Mouse (Mus musculus) adrenal gland, adult 10 weeks (tissue): ENCODE results near the gene Phpt1. TPM values are rescaled to one million over a fixed set of nuclear protein-coding genes. Genes with fewer than 3 reads are reported as not detected.

Source experiments
- polyA plus RNA-seq: library from polyadenylated mRNA; stranded (reverse); fragments of 350-450 nt; fragmentation: Illumina TruSeq; extraction: RNeasy Lipid Tissue Mini Kit (QIAGEN cat#74804); gene quantifications from one replicate; pipeline ENCODE4 v1.2.3, GENCODE M21; 2014; ENCODE audit warnings: low read depth, low replicate concordance

Gene Phpt1
- not detected for polyA plus RNA-seq

DNA sequence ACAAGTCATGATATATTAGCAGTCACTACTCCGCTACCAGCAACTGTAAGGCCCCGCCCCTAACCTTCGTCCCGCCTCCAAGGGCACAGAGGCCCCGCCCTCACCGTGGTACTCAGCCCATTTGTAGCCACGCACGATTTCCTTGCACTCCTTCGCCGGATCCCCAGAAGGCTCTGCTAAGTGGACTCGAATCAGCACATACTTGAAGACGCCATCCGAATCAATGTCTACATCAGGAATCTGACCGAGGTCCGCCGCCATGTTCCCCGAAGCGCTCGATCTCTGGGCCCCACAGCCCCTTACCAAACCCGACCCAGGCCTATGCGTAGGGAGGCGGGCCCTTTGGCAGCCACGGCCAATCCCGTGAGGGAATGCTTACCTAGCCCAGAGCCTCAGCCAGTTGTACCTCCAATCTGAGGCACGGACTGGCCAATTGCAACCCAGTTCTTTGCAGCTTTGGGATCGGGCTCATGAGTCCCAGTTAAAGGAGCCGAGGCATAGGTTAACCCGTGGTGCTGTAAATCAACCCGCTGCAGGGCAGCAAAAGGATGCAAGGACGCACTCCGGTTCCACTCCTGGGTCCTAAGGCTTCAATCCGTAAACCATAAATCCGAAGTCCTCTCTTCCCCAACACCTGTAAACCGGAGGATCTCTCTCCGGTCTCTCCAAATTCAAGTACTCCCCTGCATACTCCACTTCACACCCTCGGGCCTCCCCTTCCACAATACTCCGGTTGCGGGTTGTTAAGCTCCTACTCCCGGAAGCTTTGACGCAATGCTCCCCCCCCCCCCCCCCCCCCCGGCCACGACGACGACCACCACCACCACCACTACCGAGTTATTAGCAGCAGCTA lies at the start of gene Phpt1, which contains the start of gene Mamdc4:
Phpt1 (minus strand) TSS at position 646 of the 853 bp plus-strand sequence.
Mamdc4 (minus strand) TSS at position 267 of the 853 bp plus-strand sequence.

DNA sequence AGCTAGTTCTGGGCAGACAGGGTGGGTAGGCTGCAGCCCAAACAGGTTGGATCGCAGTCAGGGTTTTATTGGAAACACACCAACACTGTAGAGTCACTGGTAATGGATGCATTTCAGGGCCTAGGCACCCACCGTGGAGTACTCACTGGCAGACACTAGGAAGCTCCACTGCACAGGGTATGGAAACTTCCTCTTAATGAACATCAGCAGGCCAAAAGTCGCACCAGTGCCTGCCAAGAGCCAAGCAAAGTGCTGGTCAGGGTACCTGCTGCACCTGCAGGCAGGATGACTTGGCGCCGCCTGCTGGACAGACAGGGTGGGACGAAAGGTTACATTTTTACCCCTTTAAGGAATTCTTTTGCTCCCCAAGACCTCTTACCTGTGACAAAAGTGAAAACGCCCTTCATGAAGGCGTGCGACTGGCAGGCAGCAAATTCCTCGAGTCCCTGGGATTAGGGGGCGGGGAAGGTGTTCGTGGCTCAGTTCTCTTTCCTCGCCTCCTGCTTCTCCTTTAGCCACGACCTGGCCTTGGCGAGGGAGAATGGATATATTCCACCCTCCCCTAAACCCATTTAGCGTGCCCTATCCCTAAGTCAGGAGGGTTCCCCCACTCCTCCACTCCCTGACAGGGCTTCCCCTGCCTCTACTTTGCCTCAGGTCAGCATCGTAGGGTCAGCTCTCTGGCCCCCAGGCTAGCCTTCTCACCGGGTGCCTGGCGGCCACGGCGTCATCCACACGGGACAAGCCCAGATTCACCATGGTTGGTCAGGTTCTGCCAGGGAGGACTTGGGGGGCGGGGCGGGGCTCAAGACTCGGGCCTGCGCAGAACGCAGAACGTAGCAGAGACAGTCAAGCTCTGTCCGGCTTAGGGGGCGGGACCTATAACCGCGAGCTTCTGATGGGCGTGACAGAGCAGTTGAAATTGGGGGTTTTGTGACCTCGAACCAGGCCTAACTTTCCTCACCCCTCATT lies 46.5 kb upstream of the Phpt1 start, which contains the start of gene Tmem141:
Tmem141 (minus strand) TSS at position 777 of the 972 bp plus-strand sequence.

DNA sequence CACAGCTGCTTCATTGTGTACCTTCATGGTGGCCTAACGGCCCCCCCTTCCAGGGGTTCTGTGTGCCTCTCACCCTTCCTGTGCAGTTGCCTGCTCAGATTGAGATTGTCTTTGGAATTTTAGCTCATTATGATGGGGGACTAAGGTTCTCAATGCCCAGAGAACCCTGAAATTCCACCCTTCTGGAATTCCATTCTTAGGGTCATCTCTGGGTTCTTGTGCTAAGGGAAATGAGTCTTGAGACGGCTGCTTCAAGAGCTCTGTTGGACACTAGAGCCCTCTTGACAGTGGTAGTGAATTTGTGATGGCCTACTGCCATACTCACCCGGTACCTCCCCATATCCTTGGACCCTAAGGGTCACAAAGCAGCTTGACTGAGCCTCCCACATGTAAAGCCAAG lies 42.6 kb upstream of the Phpt1 start, which contains the start of gene Ccdc183:
Ccdc183 (minus strand) TSS at position 101 of the 400 bp plus-strand sequence.

DNA sequence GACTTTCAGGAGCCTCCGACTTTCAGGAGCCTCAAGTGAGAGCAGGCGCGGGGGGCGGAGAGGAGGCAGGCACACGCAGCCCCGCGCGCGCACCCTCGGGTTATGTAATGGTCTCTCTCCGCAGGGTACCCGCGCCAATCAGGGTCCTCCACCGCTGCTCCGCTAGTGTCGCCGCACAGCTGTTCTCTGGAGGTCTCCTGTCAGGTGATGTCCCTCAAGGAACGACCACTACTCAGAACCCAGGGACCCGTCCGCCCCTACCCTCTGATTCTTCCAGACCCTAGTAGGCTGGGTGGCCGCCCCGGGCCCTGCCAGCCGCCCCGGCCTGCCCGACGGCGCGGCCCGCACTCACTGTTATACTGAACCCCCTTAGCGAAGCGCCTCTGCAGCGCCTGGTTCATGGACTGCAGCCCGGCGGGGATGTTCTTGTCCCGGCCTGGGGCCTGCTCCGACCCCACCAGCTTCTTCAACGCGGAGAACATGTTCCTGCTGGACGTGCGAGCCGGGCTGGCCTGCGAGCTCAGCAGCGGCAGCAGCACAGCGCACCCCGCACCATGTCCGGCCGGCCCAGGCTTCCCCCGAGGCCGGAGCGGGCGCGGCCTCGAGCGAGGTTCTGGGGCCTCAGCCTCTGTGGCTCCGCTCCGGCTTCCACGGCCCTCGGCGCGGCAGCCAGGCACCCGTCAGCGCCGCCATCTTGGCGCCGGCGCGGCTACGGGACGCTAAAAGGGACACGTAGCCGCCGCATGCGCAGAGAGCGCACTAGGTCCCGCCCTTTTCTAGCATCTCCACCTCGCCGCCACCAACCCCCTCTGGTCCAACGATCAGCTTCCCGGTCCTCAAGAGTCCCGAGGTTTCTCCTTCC lies 33.0 kb upstream of the Phpt1 start, which contains the start of gene Rabl6:
Rabl6 (minus strand) TSS at position 761 of the 862 bp plus-strand sequence.

DNA sequence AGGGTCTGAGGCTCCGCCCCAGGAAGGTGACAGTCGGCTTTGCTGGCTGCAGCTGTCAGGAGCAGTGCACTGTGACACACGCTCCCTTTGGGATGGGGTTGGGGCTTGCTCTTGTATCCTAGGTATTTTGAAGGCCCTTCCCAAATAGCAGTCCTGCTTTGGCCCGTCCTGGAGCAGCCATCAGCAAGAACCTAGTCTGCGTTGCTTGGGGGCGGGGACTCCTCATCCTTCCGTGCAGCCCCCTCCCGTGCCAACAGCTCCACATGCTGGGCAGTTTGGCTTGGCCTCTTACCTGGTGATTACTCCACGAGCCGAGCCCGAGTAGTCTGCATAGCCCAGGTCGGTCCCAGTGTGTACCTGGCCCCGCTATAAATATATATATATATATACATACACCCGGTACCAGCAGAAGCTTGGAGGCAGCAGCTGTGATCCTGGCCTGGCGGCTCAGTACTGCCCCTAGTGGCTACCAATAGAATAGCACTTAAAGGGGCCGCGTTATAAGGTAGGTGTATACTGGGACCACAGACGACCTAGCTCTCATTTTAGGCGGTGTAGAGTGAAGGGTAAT lies 6.4 kb upstream of the Phpt1 start, which contains the start of gene Ajm1:
Ajm1 (minus strand) TSS at position 464 of the 571 bp plus-strand sequence.

DNA sequence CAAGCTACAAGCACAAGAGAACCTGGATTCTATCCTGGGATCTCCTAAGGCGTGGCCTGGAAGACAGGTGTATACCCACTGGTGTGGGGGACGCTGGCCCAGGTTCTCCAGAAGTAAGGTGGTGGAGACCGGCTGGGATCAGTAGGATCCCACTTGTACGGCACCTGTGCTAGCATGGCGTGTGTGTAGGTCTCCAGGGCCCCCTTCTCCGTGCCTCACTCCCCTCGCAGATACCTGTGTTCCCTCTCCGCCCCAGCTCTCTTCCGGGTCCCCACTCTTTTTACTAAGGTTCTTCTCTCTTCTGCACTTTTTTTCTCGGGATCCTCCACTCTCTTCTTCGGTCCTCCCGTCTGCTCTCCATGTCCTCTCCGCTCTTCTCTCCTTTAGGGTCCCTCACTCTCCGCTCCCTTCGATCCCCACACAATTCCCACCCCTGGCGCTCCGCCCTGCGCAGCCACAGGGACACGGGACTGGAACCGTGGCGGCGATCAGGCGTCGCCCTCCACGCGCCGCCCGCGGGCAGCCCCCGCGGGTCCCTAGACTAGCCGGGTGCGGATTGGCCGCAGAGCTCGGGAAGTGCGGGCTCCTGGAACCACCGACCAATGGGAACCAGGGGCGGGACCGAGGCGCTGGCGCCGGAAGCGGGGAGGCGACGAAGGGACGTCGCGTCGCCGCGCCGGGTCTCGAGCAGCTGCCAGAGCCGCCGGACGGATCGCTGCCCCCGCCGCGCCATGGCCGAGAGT lies 17.6 kb downstream of the Phpt1 start, which contains the start of gene Edf1:
Edf1 (plus strand) TSS at position 627 of the 743 bp plus-strand sequence.

DNA sequence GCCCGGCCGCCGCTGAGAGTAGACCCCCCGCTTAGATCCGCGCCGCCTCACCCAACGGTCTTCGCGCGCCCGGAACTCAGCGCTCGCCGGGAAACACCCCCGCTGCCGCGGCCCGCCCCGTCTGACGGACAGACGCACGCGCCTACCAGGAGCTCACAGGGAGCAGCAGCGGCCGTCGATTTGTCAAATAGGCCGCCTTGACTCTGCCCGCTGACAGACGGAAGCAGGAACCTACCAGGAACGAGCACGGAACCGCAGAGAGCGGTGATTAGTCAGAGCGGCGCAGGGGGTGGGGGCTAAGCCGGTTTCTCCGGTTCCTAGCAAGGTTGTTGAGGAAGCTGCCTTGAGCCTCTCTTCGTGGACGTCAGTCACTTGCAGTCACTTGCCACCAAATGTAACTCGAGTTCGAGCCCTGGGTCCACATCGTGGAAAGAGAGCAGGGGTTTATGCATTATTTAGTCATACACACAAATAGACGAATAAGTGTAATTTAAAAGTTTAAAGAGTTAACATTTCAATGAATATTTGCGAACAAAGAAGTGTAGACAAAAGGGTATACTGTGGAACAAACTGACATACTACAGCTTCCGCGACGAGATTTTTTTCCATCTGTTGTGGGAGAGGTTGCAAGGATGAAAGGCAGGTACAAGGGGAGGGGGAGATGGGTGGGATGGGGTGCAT lies 28.1 kb downstream of the Phpt1 start, which contains the start of gene Traf2:
Traf2 (minus strand) TSS at position 130 of the 681 bp plus-strand sequence.

Other genes starting within 250 kb of the Phpt1 start
- 23.9 TPM for gene Man1b1, start 242.9 kb downstream of the Phpt1 start, polyA plus RNA-seq
- gene Dpp7, start 218.9 kb downstream of the Phpt1 start, polyA plus RNA-seq = 15.1 TPM
- gene Uap1l1, start 209.5 kb downstream of the Phpt1 start, polyA plus RNA-seq = 0.41 TPM
- gene Sapcd2, start 202.9 kb downstream of the Phpt1 start, polyA plus RNA-seq = not detected
- 1.6 TPM for gene Entpd2, start 179.3 kb downstream of the Phpt1 start, polyA plus RNA-seq
- gene Npdc1, start 175.9 kb downstream of the Phpt1 start, polyA plus RNA-seq = 16.0 TPM
- gene Fut7, start 152.0 kb downstream of the Phpt1 start, polyA plus RNA-seq = not detected
- 1.9 TPM for gene Abca2, start 146.5 kb downstream of the Phpt1 start, polyA plus RNA-seq
- gene Clic3, start 118.4 kb downstream of the Phpt1 start, polyA plus RNA-seq = not detected
- gene Paxx, start 114.1 kb downstream of the Phpt1 start, polyA plus RNA-seq = 1.5 TPM
- not detected for gene Ptgds, start 105.2 kb downstream of the Phpt1 start, polyA plus RNA-seq
- gene Lcn12, start 81.3 kb downstream of the Phpt1 start, polyA plus RNA-seq = not detected
- gene Fbxw5, start 74.5 kb downstream of the Phpt1 start, polyA plus RNA-seq = 1.3 TPM
- gene C8g, start 73.5 kb downstream of the Phpt1 start, polyA plus RNA-seq = not detected
- 1.6 TPM for gene Traf2, start 28.3 kb downstream of the Phpt1 start, polyA plus RNA-seq
- gene Edf1, start 17.4 kb downstream of the Phpt1 start, polyA plus RNA-seq = 3.3 TPM
- gene Mamdc4, start 379 bp downstream of the Phpt1 start, polyA plus RNA-seq = 1.6 TPM
- not detected for gene Ajm1, start 6.5 kb upstream of the Phpt1 start, polyA plus RNA-seq
- 68.8 TPM for gene Rabl6, start 33.3 kb upstream of the Phpt1 start, polyA plus RNA-seq
- not detected for gene Ccdc183, start 42.5 kb upstream of the Phpt1 start, polyA plus RNA-seq
- 6.4 TPM for gene Tmem141, start 46.8 kb upstream of the Phpt1 start, polyA plus RNA-seq
- gene Fcna, start 52.8 kb upstream of the Phpt1 start, polyA plus RNA-seq = 1.3 TPM
- gene Lcn8, start 77.9 kb upstream of the Phpt1 start, polyA plus RNA-seq = not detected
- 1.3 TPM for gene Lcn5, start 82.7 kb upstream of the Phpt1 start, polyA plus RNA-seq
- gene Lcn6, start 101.6 kb upstream of the Phpt1 start, polyA plus RNA-seq = not detected
- not detected for gene Lcn10, start 107.5 kb upstream of the Phpt1 start, polyA plus RNA-seq
- gene Obp2a, start 124.8 kb upstream of the Phpt1 start, polyA plus RNA-seq = 3.4 TPM
- gene Bmyc, start 131.5 kb upstream of the Phpt1 start, polyA plus RNA-seq = 15.5 TPM
- not detected for gene Obp2b, start 161.8 kb upstream of the Phpt1 start, polyA plus RNA-seq
- not detected for gene Lcn3, start 190.3 kb upstream of the Phpt1 start, polyA plus RNA-seq
- not detected for gene Lcn11, start 201.8 kb upstream of the Phpt1 start, polyA plus RNA-seq
- gene Gm13539, start 207.0 kb upstream of the Phpt1 start, polyA plus RNA-seq = not detected
- gene Glt6d1, start 240.6 kb upstream of the Phpt1 start, polyA plus RNA-seq = not detected
- gene Lcn9, start 247.9 kb upstream of the Phpt1 start, polyA plus RNA-seq = not detected